Mouse (Mus musculus) erythroblast, embryonic 14.5 days (primary cell): Measurements from ENCODE around the gene Zic5. TPM values are rescaled to one million over a fixed set of nuclear protein-coding genes. Genes with fewer than 3 reads are reported as not detected.
"Not testable (repeated sequence)": the region's sequence is repeated elsewhere in the genome, so short reads cannot be mapped to it uniquely, and the experiment has no call there.

Experiments used
- H3K27me3 ChIP-seq: 2 replicates; pipeline ENCODE4 v1.6.1; 2012; ENCODE audit warnings: inconsistent platforms; ENCODE audit not compliant: control insufficient read depth
- H3K36me3 ChIP-seq: 2 replicates; pipeline ENCODE4 v1.6.1; 2012; ENCODE audit warnings: mild to moderate bottlenecking, inconsistent platforms; ENCODE audit not compliant: control insufficient read depth
- H3K4me1 ChIP-seq: 2 replicates; pipeline ENCODE4 v1.6.1; 2012; ENCODE audit warnings: inconsistent platforms; ENCODE audit not compliant: control insufficient read depth
- H3K4me3 ChIP-seq: replicated peaks from 2 replicates; pipeline ENCODE3; 2012; ENCODE audit warnings: moderate library complexity, mild to moderate bottlenecking, inconsistent platforms
- H3K9me3 ChIP-seq: 2 replicates; pipeline ENCODE4 v1.6.1; 2012; ENCODE audit warnings: low read length, inconsistent platforms, mixed read lengths; ENCODE audit not compliant: control insufficient read depth
- GATA1 ChIP-seq: IDR thresholded peaks from 2 replicates; pipeline ENCODE4 v1.6.1; 2012; ENCODE audit warnings: low read length, inconsistent platforms, mixed read lengths
- TAL1 ChIP-seq: IDR thresholded peaks from 3 replicates; pipeline ENCODE4 v1.6.1; 2012; ENCODE audit warnings: low read length, inconsistent platforms, mixed read lengths
- polyA plus RNA-seq: library from polyadenylated mRNA; stranded (reverse); fragments of >175 nt; gene quantifications from 2 replicates; pipeline ENCODE4 v1.2.3, GENCODE M21; 2012

Gene Zic5
- polyA plus RNA-seq, 1 experiment, result 0.02 TPM

- peaks cover 66% of the 10 kb centered on the region for H3K27me3 ChIP-seq
- no peak for TF ChIP-seq TAL1
- TF ChIP-seq GATA1, result no peak
- H3K4me3 ChIP-seq, result no peak overlapping the region
Observed at GRCm38 (mm10) chr14:122461966-122462365, 3.5 kb downstream of the Zic5 start.

GRCm38 (mm10) chr14:122461500-122461899, 4.0 kb downstream of the Zic5 start:
- no peak overlapping the region for H3K4me3 ChIP-seq
- peaks cover 62% of the 10 kb centered on the region for H3K27me3 ChIP-seq
- H3K9me3 ChIP-seq, result peaks cover 2% of the 10 kb centered on the region; the same call in 1 of the 2 replicates
- no peaks in the 10 kb centered on the region; the same call in 1 of the 2 replicates for H3K4me1 ChIP-seq
- TF ChIP-seq TAL1, result no peak; the same call in 2 of the 3 replicates
- TF ChIP-seq GATA1, result no peak
- H3K36me3 ChIP-seq, result no peaks in the 10 kb centered on the region

More at GRCm38 (mm10) chr14:122461966-122462365, 3.5 kb downstream of the Zic5 start:
- Histone ChIP-seq H3K9me3 (peaks cover 2% of the 10 kb centered on the region; the same call in 1 of the 2 replicates), H3K4me1 (no peaks in the 10 kb centered on the region; the same call in 1 of the 2 replicates), H3K36me3 (no peaks in the 10 kb centered on the region)

GRCm38 (mm10) chr14:122460226-122460625, 5.3 kb downstream of the Zic5 start:
- peaks cover 54% of the 10 kb centered on the region for H3K27me3 ChIP-seq
- no peaks in the 10 kb centered on the region for H3K36me3 ChIP-seq
- TF ChIP-seq TAL1 (no peak), GATA1 (no peak)
- H3K4me1 ChIP-seq, result no peaks in the 10 kb centered on the region; the same call in 1 of the 2 replicates
- no peak overlapping the region for H3K4me3 ChIP-seq
- H3K9me3 ChIP-seq, result peaks cover 2% of the 10 kb centered on the region; the same call in 1 of the 2 replicates

- no peaks in the 10 kb centered on the region for H3K36me3 ChIP-seq
- TF ChIP-seq GATA1 (no peak), TAL1 (no peak)
- peaks cover 54% of the 10 kb centered on the region for H3K27me3 ChIP-seq
Observed at GRCm38 (mm10) chr14:122459776-122460175, 5.7 kb downstream of the Zic5 start.

GRCm38 (mm10) chr14:122459332-122459731, 6.1 kb downstream of the Zic5 start:
- H3K27me3 ChIP-seq, result peaks cover 53% of the 10 kb centered on the region

More at GRCm38 (mm10) chr14:122459776-122460175, 5.7 kb downstream of the Zic5 start:
- peaks cover 2% of the 10 kb centered on the region; the same call in 1 of the 2 replicates for H3K9me3 ChIP-seq
- H3K4me3 ChIP-seq, result no peak overlapping the region
- H3K4me1 ChIP-seq, result no peaks in the 10 kb centered on the region; the same call in 1 of the 2 replicates

GRCm38 (mm10) chr14:122455562-122455958, 9.9 kb downstream of the Zic5 start:
- peaks cover 58% of the 10 kb centered on the region for H3K27me3 ChIP-seq
- no peak overlapping the region for H3K4me3 ChIP-seq
- no peaks in the 10 kb centered on the region for H3K4me1 ChIP-seq
- H3K9me3 ChIP-seq, result no peaks in the 10 kb centered on the region
- TF ChIP-seq GATA1, result no peak
- no peak for TF ChIP-seq TAL1
- H3K36me3 ChIP-seq, result no peaks in the 10 kb centered on the region

More at GRCm38 (mm10) chr14:122459332-122459731, 6.1 kb downstream of the Zic5 start:
- not testable (repeated sequence) for H3K36me3 ChIP-seq, H3K4me3 ChIP-seq, H3K4me1 ChIP-seq, H3K9me3 ChIP-seq

- H3K4me1 ChIP-seq, result no peaks in the 10 kb centered on the region
- TF ChIP-seq GATA1 (no peak), TAL1 (no peak)
Observed at GRCm38 (mm10) chr14:122454901-122455561, 10.4 kb downstream of the Zic5 start.

GRCm38 (mm10) chr14:122453996-122454738, 11.3 kb downstream of the Zic5 start:
- Histone ChIP-seq H3K9me3 (no peaks in the 10 kb centered on the region), H3K4me1 (no peaks in the 10 kb centered on the region), H3K27me3 (peaks cover 63% of the 10 kb centered on the region), H3K4me3 (no peak overlapping the region), H3K36me3 (no peaks in the 10 kb centered on the region)
- TF ChIP-seq TAL1 (no peak), GATA1 (no peak)

More at GRCm38 (mm10) chr14:122454901-122455561, 10.4 kb downstream of the Zic5 start:
- no peaks in the 10 kb centered on the region for H3K9me3 ChIP-seq
- peaks cover 59% of the 10 kb centered on the region for H3K27me3 ChIP-seq
- no peaks in the 10 kb centered on the region for H3K36me3 ChIP-seq
- H3K4me3 ChIP-seq, result no peak overlapping the region

GRCm38 (mm10) chr14:122453388-122453995, 12.0 kb downstream of the Zic5 start:
- peaks cover 68% of the 10 kb centered on the region for H3K27me3 ChIP-seq
- H3K4me3 ChIP-seq, result no peak overlapping the region
- H3K36me3 ChIP-seq, result no peaks in the 10 kb centered on the region
- no peaks in the 10 kb centered on the region for H3K9me3 ChIP-seq
- no peak for TF ChIP-seq GATA1
- TF ChIP-seq TAL1, result no peak
- H3K4me1 ChIP-seq, result no peaks in the 10 kb centered on the region
